Mouse (Mus musculus): ENCODE measurements around the gene Plaa.

DNA sequence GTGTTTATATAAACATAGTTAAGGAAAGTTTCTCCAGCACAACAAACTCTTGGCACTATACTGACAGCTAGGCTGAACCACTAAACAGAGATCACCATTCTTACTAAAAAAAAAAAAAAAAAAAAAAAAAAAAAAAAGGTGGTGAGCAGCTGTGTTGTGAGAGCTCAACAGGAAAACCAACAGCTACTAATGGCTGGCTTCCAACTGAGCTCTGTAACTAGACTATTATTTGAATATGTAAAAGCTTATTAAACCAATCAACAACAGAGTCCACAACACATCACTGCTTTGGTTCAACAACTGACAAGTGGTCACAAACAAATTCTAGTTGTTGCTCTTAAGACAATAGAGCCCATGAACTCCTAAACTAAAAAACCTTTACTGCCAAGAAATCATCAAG lies 69.8 kb downstream of the Plaa start:
- TF ChIP-seq CTCF (IDR thresholded peaks at IDR 0.05; ENCODE audit: control insufficient read depth, insufficient read depth, insufficient read length) = no peak
- no peak for TF ChIP-seq USF1 (IDR thresholded peaks at IDR 0.05; ENCODE audit: low read depth)
- no peak for TF ChIP-seq MYOD1 (IDR thresholded peaks at IDR 0.05; ENCODE audit: control insufficient read depth, insufficient read length, low read depth)

All from C2C12 (cell line).